Mouse (Mus musculus) intestine, postnatal 0 days (tissue): ENCODE results near the gene Uts2. TPM values are rescaled to one million over a fixed set of nuclear protein-coding genes. Genes with fewer than 3 reads are reported as not detected.

Experiments
- ATAC-seq: fragments of 200-750 bp; cut with Nextera tagmentation; 2 replicates; pipeline ENCODE4 v1.8.0; 2017; ENCODE audit warnings: mild to moderate bottlenecking, moderate TSS enrichment, moderate library complexity
- H3K27ac ChIP-seq: fragments of 300-500 bp; sonication (generic); 2 replicates; pipeline ENCODE4 v1.5.1; 2014; ENCODE audit warnings: mild to moderate bottlenecking, low read depth, low read length, moderate library complexity
- H3K27me3 ChIP-seq: fragments of 300-500 bp; sonication (generic); replicated peaks from 2 replicates; pipeline ENCODE4 v1.6.1; 2014; ENCODE audit warnings: low read length, mixed read lengths; ENCODE audit not compliant: control insufficient read depth, insufficient read depth
- H3K36me3 ChIP-seq: fragments of 300-500 bp; sonication (generic); 2 replicates; pipeline ENCODE4 v1.6.1; 2014; ENCODE audit warnings: mild to moderate bottlenecking, moderate library complexity; ENCODE audit not compliant: control insufficient read depth, insufficient read depth
- H3K4me1 ChIP-seq: fragments of 300-500 bp; sonication (generic); replicated peaks from 2 replicates; pipeline ENCODE4 v1.6.1; 2014; ENCODE audit warnings: antibody characterized with exemption, low read length, mixed read lengths; ENCODE audit not compliant: control insufficient read depth, insufficient read depth
- H3K4me2 ChIP-seq: fragments of 300-500 bp; sonication (generic); replicated peaks from 2 replicates; pipeline ENCODE4 v1.6.1; 2014; ENCODE audit warnings: low read depth, mild to moderate bottlenecking, moderate library complexity
- H3K4me3 ChIP-seq: fragments of 300-500 bp; sonication (generic); 2 replicates; pipeline ENCODE4 v1.5.1; 2014; ENCODE audit warnings: low read depth, low read length
- H3K9ac ChIP-seq: fragments of 300-500 bp; sonication (generic); 2 replicates; pipeline ENCODE4 v1.6.1; 2014; ENCODE audit warnings: mild to moderate bottlenecking, low read depth, low read length
- H3K9me3 ChIP-seq: fragments of 300-500 bp; sonication (generic); 2 replicates; pipeline ENCODE4 v1.6.1; 2016; ENCODE audit warnings: mixed run types; ENCODE audit not compliant: control insufficient read depth
- CTCF ChIP-seq: sonication (generic); IDR thresholded peaks from 2 replicates; pipeline ENCODE4 v1.5.1; 2016; ENCODE audit warnings: low read depth, mild to moderate bottlenecking, control low read depth, antibody characterized with exemption, moderate library complexity
- WGBS: fragments of 180-500 bp; shearing (Covaris S2); extraction: QIAGEN DNeasy Blood & Tissue Kit; methylation state at CpG from one replicate; pipeline ENCODE4 v1.1.7; 2014; 5-methylcytosine and 5-hydroxymethylcytosine counted together
- polyA plus RNA-seq: library from polyadenylated mRNA; unstranded; fragments of >200 nt; fragmentation: Nextera tagmentation; extraction: Ambion mirVana; gene quantifications from 2 replicates; pipeline ENCODE4 v1.2.1, GENCODE M21; 2015

Uts2 gene
- not detected in 2 replicates for polyA plus RNA-seq

DNA sequence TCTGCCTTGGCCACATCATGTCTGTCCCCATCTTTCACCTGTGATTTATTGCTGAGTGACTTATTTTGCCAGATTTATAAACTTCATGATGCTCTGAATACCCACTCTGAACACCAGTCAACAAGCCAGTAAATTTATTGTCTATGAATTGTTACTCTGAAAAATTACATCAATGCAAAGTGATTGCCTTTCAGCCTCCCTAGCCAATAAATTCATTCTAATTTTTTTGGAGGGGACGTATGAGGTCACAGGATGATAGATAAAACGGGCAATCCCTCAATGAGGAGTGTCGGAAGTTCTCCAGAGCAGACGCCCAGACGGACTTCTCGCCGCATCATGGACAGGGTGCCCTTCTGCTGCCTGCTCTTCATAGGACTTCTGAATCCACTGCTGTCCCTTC, at the start of gene Uts2:
Uts2 (plus strand) TSS at position 301 of the 400 bp plus-strand sequence.
- no peak within 1 kb of the TSS for H3K27ac ChIP-seq
- H3K9me3 ChIP-seq, result no peaks in the 10 kb centered on the region
- WGBS, result 87% methylated on average over 7 of the region's 7 CpGs
- H3K9ac ChIP-seq, result no peak within 1 kb of the TSS
- TF ChIP-seq CTCF, result no peak
- no peak within 1 kb of the TSS for H3K4me2 ChIP-seq
- no peaks in the 10 kb centered on the region for H3K36me3 ChIP-seq
- no peaks in the 10 kb centered on the region for H3K4me1 ChIP-seq
- no peaks in the 10 kb centered on the region for H3K27me3 ChIP-seq
- no peak within 1 kb of the TSS for H3K4me3 ChIP-seq
- no peak for ATAC-seq

DNA sequence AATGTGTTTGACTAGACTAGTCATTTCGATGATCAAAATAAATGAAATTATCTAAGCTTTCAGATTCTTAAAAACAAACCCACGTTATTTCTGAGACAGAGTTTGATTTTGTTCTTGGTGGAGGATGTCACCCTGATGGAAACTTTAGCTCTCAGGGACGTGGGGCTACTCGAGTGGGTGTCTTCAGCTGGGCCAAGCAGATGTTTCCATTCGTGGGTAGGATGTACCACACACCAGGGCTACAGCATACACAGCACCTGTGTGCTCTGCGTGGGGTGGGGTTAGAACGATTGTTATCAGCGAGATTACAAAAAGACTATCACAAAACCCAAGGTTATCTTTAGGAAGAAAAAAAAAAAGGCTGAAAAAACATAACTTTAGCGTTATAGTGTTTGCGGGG, 45.9 kb upstream of the Uts2 start:
- no peak for ATAC-seq
- no peaks in the 10 kb centered on the region for H3K27me3 ChIP-seq
- H3K36me3 ChIP-seq, result no peaks in the 10 kb centered on the region
- no peaks in the 10 kb centered on the region for H3K9me3 ChIP-seq
- H3K4me1 ChIP-seq, result no peaks in the 10 kb centered on the region
- 74% methylated on average over 10 of the region's 10 CpGs for WGBS
- H3K9ac ChIP-seq, result no peak overlapping the region
- no peak for TF ChIP-seq CTCF
- H3K4me3 ChIP-seq, result no peak overlapping the region
- no peak overlapping the region for H3K27ac ChIP-seq
- H3K4me2 ChIP-seq, result no peak overlapping the region

DNA sequence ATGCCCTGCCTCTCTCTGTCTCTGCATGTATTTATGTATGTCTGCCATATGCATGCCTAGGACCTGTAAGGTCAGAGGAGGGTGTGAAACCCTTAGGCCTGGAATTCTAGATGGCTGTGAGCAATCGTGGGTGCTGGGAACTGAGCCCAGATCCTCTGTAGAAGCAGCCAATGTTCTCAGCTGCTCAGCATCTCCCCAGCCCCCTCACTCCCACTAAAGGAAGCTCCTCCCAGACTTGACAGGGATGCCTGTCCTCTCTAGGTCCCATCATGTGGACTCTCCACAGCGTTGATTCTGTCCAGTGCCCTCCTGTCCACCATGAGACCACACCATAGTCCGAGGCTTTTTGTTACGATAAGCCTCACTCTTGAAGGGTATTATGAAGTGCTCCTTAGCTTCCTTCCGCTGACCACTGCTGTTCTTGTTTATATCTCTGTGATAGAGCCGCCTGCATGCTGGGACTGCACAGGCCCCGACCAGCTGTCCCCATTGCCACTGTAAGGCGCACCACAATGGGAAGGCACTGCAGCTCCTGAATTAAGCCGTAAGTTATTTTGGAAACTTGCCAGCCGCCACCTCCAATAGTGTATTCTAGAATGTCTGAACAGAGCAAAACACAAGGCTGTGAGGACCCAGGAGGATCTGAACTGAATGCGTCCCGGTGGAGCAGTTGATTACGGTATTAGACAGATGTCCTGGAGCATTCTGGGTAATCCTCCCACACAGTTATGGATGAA, 40.4 kb upstream of the Uts2 start:
- no peaks in the 10 kb centered on the region for H3K9me3 ChIP-seq
- no peak overlapping the region for H3K4me3 ChIP-seq
- H3K4me1 ChIP-seq, result no peaks in the 10 kb centered on the region
- no peak overlapping the region for H3K4me2 ChIP-seq
- no peak for ATAC-seq
- 64% methylated on average over 13 of the region's 13 CpGs for WGBS
- no peak for TF ChIP-seq CTCF
- H3K27me3 ChIP-seq, result no peaks in the 10 kb centered on the region
- H3K36me3 ChIP-seq, result no peaks in the 10 kb centered on the region
- H3K27ac ChIP-seq, result no peak overlapping the region
- no peak overlapping the region for H3K9ac ChIP-seq

DNA sequence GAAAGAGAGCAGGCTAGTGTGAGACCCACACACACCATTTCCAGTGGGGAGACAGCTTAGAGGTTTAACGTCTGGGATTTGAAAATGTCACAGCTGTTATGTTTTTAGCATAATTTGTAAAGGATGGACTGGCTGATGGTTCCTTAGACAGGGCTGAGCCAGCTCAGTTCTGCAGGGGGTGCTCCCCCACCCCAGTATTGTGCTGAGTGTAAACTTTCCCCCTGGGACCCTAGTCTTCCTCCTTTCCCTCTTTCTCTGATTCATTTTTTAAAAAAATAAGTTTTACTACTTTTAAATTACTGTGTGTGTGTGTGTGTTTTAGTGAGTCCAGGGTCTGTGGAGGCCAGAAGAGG, 39.8 kb upstream of the Uts2 start:
- Histone ChIP-seq H3K4me3 (no peak overlapping the region), H3K27ac (no peak overlapping the region), H3K36me3 (no peaks in the 10 kb centered on the region), H3K4me2 (no peak overlapping the region), H3K27me3 (no peaks in the 10 kb centered on the region), H3K4me1 (no peaks in the 10 kb centered on the region), H3K9me3 (no peaks in the 10 kb centered on the region), H3K9ac (no peak overlapping the region)
- no peak for ATAC-seq
- no peak for TF ChIP-seq CTCF
- 48% methylated on average over 1 of the region's 1 CpGs for WGBS

DNA sequence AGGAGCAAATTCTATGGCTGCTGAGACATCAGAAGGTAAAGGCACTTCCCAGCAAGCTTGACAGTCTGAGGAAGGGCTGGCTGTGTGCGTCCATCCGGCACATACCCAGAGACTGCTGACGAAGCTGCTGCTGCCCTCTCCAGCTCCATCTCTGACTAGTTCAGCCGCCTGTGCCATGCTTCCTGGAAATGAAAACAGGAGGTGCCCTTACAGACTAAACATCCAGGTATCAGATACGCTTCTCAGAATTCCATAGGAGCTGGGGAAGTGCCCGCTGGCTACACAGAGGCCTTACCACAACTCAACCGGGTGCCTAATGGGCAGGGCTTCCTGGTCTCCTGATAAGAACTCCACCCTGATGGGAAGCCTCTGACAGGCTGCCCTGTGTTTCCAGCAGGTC, 38.4 kb upstream of the Uts2 start:
- no peak for TF ChIP-seq CTCF
- H3K9ac ChIP-seq, result no peak overlapping the region
- no peaks in the 10 kb centered on the region for H3K36me3 ChIP-seq
- no peaks in the 10 kb centered on the region for H3K4me1 ChIP-seq
- no peaks in the 10 kb centered on the region for H3K27me3 ChIP-seq
- no peak overlapping the region for H3K27ac ChIP-seq
- H3K9me3 ChIP-seq, result no peaks in the 10 kb centered on the region
- H3K4me2 ChIP-seq, result no peak overlapping the region
- 66% methylated on average over 7 of the region's 7 CpGs for WGBS
- no peak overlapping the region for H3K4me3 ChIP-seq
- no peak for ATAC-seq

DNA sequence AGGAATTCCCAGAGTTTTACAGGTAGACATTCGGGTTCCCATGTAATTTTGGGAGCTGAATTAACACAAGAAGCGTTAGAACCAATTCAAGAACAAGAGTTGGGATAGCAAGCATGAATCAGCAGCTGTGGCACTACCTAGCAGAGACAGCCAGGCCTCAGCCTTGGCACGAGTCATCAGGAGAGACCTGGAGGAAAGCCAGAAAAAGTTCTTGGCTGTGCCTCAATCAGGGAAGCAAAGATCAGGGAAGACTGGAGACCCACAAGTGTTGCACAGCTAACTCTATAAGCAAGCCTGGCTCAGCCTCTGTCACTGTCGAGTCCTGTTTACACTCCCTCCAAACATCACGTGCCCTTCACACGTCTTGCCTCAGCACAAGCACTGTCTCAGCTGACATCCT, 34.7 kb upstream of the Uts2 start:
- no peak for ATAC-seq
- Histone ChIP-seq H3K4me2 (no peak overlapping the region), H3K9ac (no peak overlapping the region), H3K4me3 (no peak overlapping the region), H3K4me1 (no peaks in the 10 kb centered on the region), H3K27me3 (no peaks in the 10 kb centered on the region), H3K27ac (no peak overlapping the region), H3K9me3 (no peaks in the 10 kb centered on the region), H3K36me3 (no peaks in the 10 kb centered on the region)
- 45% methylated on average over 6 of the region's 6 CpGs for WGBS
- no peak for TF ChIP-seq CTCF

DNA sequence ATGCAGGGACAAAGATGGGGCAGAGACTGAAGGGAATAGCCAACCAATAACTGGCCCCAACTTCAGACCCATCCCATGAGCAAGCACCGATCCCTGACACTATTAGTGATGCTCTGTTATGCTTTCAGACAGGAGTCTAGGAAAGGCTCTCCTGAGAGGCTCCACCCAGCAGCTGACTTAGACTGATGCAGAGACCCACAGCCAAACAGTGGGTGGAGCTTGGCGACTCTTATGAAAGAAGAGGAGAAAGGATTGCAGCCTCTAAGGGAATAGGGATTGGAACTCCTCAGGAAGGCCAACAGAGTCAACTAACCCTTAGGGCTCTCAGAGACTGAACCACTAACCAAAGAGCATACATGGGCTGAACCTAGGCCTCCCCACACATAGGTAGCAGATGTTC, 33.2 kb upstream of the Uts2 start:
- no peaks in the 10 kb centered on the region for H3K27me3 ChIP-seq
- H3K4me3 ChIP-seq, result no peak overlapping the region
- H3K4me2 ChIP-seq, result no peak overlapping the region
- WGBS, result 73% methylated on average over 2 of the region's 2 CpGs
- no peak overlapping the region for H3K9ac ChIP-seq
- no peak overlapping the region for H3K27ac ChIP-seq
- no peaks in the 10 kb centered on the region for H3K9me3 ChIP-seq
- no peaks in the 10 kb centered on the region for H3K4me1 ChIP-seq
- no peaks in the 10 kb centered on the region for H3K36me3 ChIP-seq
- ATAC-seq, result no peak
- no peak for TF ChIP-seq CTCF
